Mouse (Mus musculus): ENCODE measurements around the gene Cdk12.
"Not testable (repeated sequence)": the region's sequence is repeated elsewhere in the genome, so short reads cannot be mapped to it uniquely, and the experiment has no call there.

Cdk12 gene

GRCm38 (mm10) chr11:98202641-98203350 lies at the start of gene Cdk12:
Cdk12 (plus strand) TSS chr11:98203059.
- DNase-seq (ENCODE audit: low read depth, low spot score), result peak; percentile 99

- DNase-seq (ENCODE audit: low read depth, low spot score), result no peak
These were observed 47.8 kb upstream of the Cdk12 start for GRCm38 (mm10) chr11:98155094-98155493.

GRCm38 (mm10) chr11:98168400-98168799 lies 34.5 kb upstream of the Cdk12 start:
- no peak for DNase-seq (ENCODE audit: low read depth, low spot score)

- DNase-seq (ENCODE audit: low read depth, low spot score), result peak; percentile 54
These were observed 20.7 kb upstream of the Cdk12 start for GRCm38 (mm10) chr11:98182149-98182548.

- no peak for DNase-seq (ENCODE audit: low read depth, low spot score)
These were observed 15.0 kb upstream of the Cdk12 start for GRCm38 (mm10) chr11:98187640-98188395.

GRCm38 (mm10) chr11:98190820-98191219 lies 12.0 kb upstream of the Cdk12 start:
- DNase-seq (ENCODE audit: low read depth, low spot score), result no peak

- DNase-seq (ENCODE audit: low read depth, low spot score), result peak; percentile 99
These were observed 9.7 kb upstream of the Cdk12 start, which contains the start of gene Med1 for GRCm38 (mm10) chr11:98192901-98193805. Med1 (minus strand) TSS chr11:98193293.

- DNase-seq (ENCODE audit: low read depth, low spot score), result peak; percentile 86
These were observed 843 bp upstream of the Cdk12 start for GRCm38 (mm10) chr11:98201791-98202640.

GRCm38 (mm10) chr11:98203351-98203911 lies 572 bp downstream of the Cdk12 start:
- DNase-seq (ENCODE audit: low read depth, low spot score), result no peak

GRCm38 (mm10) chr11:98203931-98204421 lies 1.1 kb downstream of the Cdk12 start:
- DNase-seq (ENCODE audit: low read depth, low spot score), result peak; percentile 46

- no peak for DNase-seq (ENCODE audit: low read depth, low spot score)
These were observed 2.6 kb downstream of the Cdk12 start for GRCm38 (mm10) chr11:98205463-98205862.

- not testable (repeated sequence) for DNase-seq (ENCODE audit: low read depth, low spot score)
These were observed 3.4 kb downstream of the Cdk12 start for GRCm38 (mm10) chr11:98206281-98206680.

- DNase-seq (ENCODE audit: low read depth, low spot score), result not testable (repeated sequence)
These were observed 6.8 kb downstream of the Cdk12 start for GRCm38 (mm10) chr11:98209661-98210060.

GRCm38 (mm10) chr11:98213311-98213710 lies 10.5 kb downstream of the Cdk12 start:
- DNase-seq (ENCODE audit: low read depth, low spot score), result no peak

GRCm38 (mm10) chr11:98226349-98226748 lies 23.5 kb downstream of the Cdk12 start:
- DNase-seq (ENCODE audit: low read depth, low spot score), result no peak

GRCm38 (mm10) chr11:98238416-98238815 lies 35.6 kb downstream of the Cdk12 start:
- DNase-seq (ENCODE audit: low read depth, low spot score), result peak; percentile 52

- DNase-seq (ENCODE audit: low read depth, low spot score), result no peak
These were observed 36.1 kb downstream of the Cdk12 start for GRCm38 (mm10) chr11:98238995-98239394.

GRCm38 (mm10) chr11:98242910-98243309 lies 40.1 kb downstream of the Cdk12 start:
- DNase-seq (ENCODE audit: low read depth, low spot score), result not testable (repeated sequence)

- DNase-seq (ENCODE audit: low read depth, low spot score), result no peak
These were observed 41.6 kb downstream of the Cdk12 start for GRCm38 (mm10) chr11:98244415-98244814.

- no peak for DNase-seq (ENCODE audit: low read depth, low spot score)
These were observed 44.5 kb downstream of the Cdk12 start for GRCm38 (mm10) chr11:98247325-98247724.
